Mouse (Mus musculus) cortical plate, adult 2 months (tissue): ENCODE measurements around the gene Dll4.

Experiments
- CTCF ChIP-seq: fragments of 200-500 bp; IDR thresholded peaks from 2 replicates; pipeline ENCODE4 v1.5.1; 2011; ENCODE audit warnings: mild to moderate bottlenecking, control low read depth, low read length; ENCODE audit not compliant: insufficient read depth; ENCODE audit errors: extremely low read depth
- POLR2A ChIP-seq: fragments of 200-500 bp; IDR thresholded peaks from 2 replicates; pipeline ENCODE4 v1.6.1; 2011; ENCODE audit warnings: mild to moderate bottlenecking, low read length, control low read depth; ENCODE audit not compliant: insufficient read depth; ENCODE audit errors: extremely low read depth

GRCm38 (mm10) chr2:119299981-119300818, 25.4 kb upstream of the Dll4 start:
- TF ChIP-seq CTCF (peak; percentile 54), POLR2A (no peak)
